Comparison of ENCODE assay signal across 14 mouse cellular contexts in the genomic region with DNA sequence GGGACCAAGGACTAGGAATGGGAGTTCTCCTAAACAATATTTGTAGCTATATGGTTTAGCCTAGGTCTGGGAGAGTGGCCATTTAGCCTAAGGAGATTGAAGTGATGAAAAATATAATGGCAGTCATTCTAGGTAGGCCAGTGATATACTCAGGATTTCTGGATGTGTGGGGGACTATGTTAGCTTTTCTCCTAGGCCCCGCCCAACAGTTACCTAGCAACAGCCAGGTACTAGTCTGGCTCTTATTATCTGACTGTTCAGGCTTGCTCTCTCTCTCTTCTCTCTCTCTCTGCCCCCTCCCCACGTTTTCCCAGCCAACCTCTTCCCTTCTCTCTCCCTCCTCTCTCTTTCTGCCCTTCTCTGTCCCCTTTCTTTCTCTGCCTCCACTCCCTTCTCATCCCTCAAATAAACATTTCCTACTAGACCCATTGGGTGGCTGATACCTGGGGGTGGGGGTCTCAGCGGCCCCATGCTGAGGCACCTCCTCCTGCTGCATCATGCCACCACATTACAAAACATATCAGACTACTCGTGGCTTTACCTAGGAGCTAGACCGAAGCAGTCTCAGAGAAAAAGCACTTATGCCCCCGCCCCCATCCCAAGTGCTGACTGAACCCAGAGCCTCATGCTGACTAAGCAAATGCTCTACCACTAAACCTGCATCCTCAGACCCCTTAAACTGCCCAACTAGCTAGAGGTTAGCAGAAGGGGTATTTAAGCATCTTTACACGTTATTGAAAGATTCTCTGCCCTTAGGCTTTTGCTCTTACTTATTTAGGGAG. TPM values are rescaled to one million over a fixed set of nuclear protein-coding genes. Genes with fewer than 3 reads are reported as not detected.
DNase-seq lines count a peak whose midpoint lies in the region; ATAC-seq and TF ChIP-seq lines count a peak whose summit lies in the region.
"Had no signal": no experiment of that assay in that cellular context is flagged by ENCODE, and none has a peak within 500 bp of the region (broad histone marks: within the 10 kb centered on the region; RNA-seq: fewer than 3 reads in every experiment).

No protein-coding gene starts in this region.

- ATAC-seq in forebrain, embryonic 16.5 days, result peak; percentile 38
- peak; percentile 53 for ATAC-seq in midbrain, embryonic 13.5 days
- no peak for ATAC-seq in CD4-positive, CD25-positive, alpha-beta regulatory T cell, adult 4 months
- ATAC-seq: liver, embryonic 12.5 days had no signal

- H3K9ac ChIP-seq in forebrain, embryonic 16.5 days (replicated peaks; ENCODE audit: low read depth, low read length), result no peak overlapping the region
- H3K9ac ChIP-seq in midbrain, embryonic 13.5 days (replicated peaks), result peak overlapping the region; percentile 41
- H3K9ac ChIP-seq: liver, embryonic 12.5 days had no signal

- no peaks in the 10 kb centered on the region for H3K27me3 ChIP-seq in cerebellum, adult 2 months (ENCODE audit: control insufficient read depth, insufficient read depth, low read length)
- no peaks in the 10 kb centered on the region for H3K27me3 ChIP-seq in forebrain, embryonic 16.5 days (replicated peaks; ENCODE audit: control insufficient read depth, insufficient read depth, low read length)
- H3K27me3 ChIP-seq in midbrain, embryonic 13.5 days, result no peaks in the 10 kb centered on the region

- no peak overlapping the region for H3K27ac ChIP-seq in cerebellum, adult 2 months (ENCODE audit: insufficient read depth, low read length)
- peak overlapping the region; percentile 94 for H3K27ac ChIP-seq in forebrain, embryonic 16.5 days (ENCODE audit: low read length)
- H3K27ac ChIP-seq in midbrain, embryonic 13.5 days, result peak overlapping the region; percentile 99
- H3K27ac ChIP-seq: heart, adult 2 months; liver, embryonic 12.5 days had no signal

- peak overlapping the region; percentile 42; the same call in 1 of the 2 replicates for H3K4me2 ChIP-seq in forebrain, embryonic 16.5 days (ENCODE audit: low read length)
- H3K4me2 ChIP-seq in midbrain, embryonic 13.5 days (replicated peaks), result peak overlapping the region; percentile 46
- H3K4me2 ChIP-seq: liver, embryonic 12.5 days had no signal

- H3K9me3 ChIP-seq in forebrain, embryonic 16.5 days (ENCODE audit: control insufficient read depth, low read length), result no peaks in the 10 kb centered on the region
- no peaks in the 10 kb centered on the region for H3K9me3 ChIP-seq in midbrain, embryonic 13.5 days
- H3K9me3 ChIP-seq: liver, embryonic 12.5 days had no signal

- no peak overlapping the region for H3K4me3 ChIP-seq in cerebellum, adult 2 months (replicated peaks; ENCODE audit: insufficient read depth, low read depth, low read length)
- no peak overlapping the region for H3K4me3 ChIP-seq in forebrain, embryonic 16.5 days (replicated peaks; ENCODE audit: low read length)
- H3K4me3 ChIP-seq in midbrain, embryonic 13.5 days (replicated peaks), result peak overlapping the region; percentile 9; the same call in 1 of the 2 replicates
- H3K4me3 ChIP-seq: heart, adult 2 months; liver, embryonic 12.5 days; myocyte had no signal

- 49% methylated on average over 7 of the region's 7 CpGs for WGBS in cerebellum, adult 2 months
- 18% methylated on average over 7 of the region's 7 CpGs for WGBS in forebrain, embryonic 16.5 days
- 11% methylated on average over 7 of the region's 7 CpGs for WGBS in midbrain, embryonic 13.5 days

- TF ChIP-seq POLR2A in cerebellum, adult 2 months (IDR thresholded peaks at IDR 0.05; ENCODE audit: borderline replicate concordance, insufficient read depth, low read length), result no peak
- no peak for TF ChIP-seq POLR2A in brain, embryonic 14.5 days (IDR thresholded peaks at IDR 0.05; ENCODE audit: borderline replicate concordance, extremely low read depth, insufficient read depth, insufficient read length, poor library complexity, severe bottlenecking)

- H3K4me1 ChIP-seq in cerebellum, adult 2 months (ENCODE audit: control insufficient read depth, insufficient read depth, low read length), result peaks cover 10% of the 10 kb centered on the region
- peaks cover 55% of the 10 kb centered on the region for H3K4me1 ChIP-seq in forebrain, embryonic 16.5 days (replicated peaks; ENCODE audit: control insufficient read depth, insufficient read depth, low read length)
- peaks cover 61% of the 10 kb centered on the region for H3K4me1 ChIP-seq in midbrain, embryonic 13.5 days (replicated peaks)

- no peak for TF ChIP-seq CTCF in cerebellum, adult 2 months (IDR thresholded peaks at IDR 0.05; ENCODE audit: borderline replicate concordance, insufficient read depth, low read depth, low read length)
- TF ChIP-seq CTCF in brain, embryonic 14.5 days (IDR thresholded peaks at IDR 0.05; ENCODE audit: borderline replicate concordance, extremely low read depth, insufficient read depth, insufficient read length), result no peak

- no peaks in the 10 kb centered on the region for H3K36me3 ChIP-seq in forebrain, embryonic 16.5 days (ENCODE audit: control insufficient read depth, insufficient read depth)
- H3K36me3 ChIP-seq in midbrain, embryonic 13.5 days, result 0 out of 2 replicates have a peak, but pooled peaks cover 4% of the 10 kb centered on the region

- peak; percentile 50 for DNase-seq in cerebellum, adult 9-11 months
- no peak for DNase-seq in cerebellum, adult 2 months
- peak; percentile 85 for DNase-seq in brain, embryonic 14.5 days (ENCODE audit: low read depth)
- no peak for DNase-seq in testis, postnatal 14 days (ENCODE audit: low spot score)
- no peak for DNase-seq in kidney, adult 18-20 months
- DNase-seq: adrenal gland, adult 2 months; heart, adult 2 months; kidney, postnatal 14 days; lung, postnatal 36 days had no signal

RNA-seq across cellular contexts. Expression of a gene that starts 1.7 kb away (rescaled TPM):
- 10.9 and 11.0 TPM in 2 replicates for polyA plus RNA-seq in cerebellum, adult 2 months (2012; rRNA removed)
- polyA plus RNA-seq in brain, embryonic 14.5 days (2012; rRNA removed), result 19.5 and 20.4 TPM in 2 replicates
- 34.1 and 35.7 TPM in 2 replicates for polyA plus RNA-seq in forebrain, embryonic 16.5 days (2015; fragmentation: Nextera tagmentation; extraction: Ambion mirVana)
- 27.6 and 30.9 TPM in 2 replicates for polyA plus RNA-seq in midbrain, embryonic 13.5 days (2015; fragmentation: Nextera tagmentation; extraction: Ambion mirVana)
- 10 to 100 TPM; 16.0 to 21.2 TPM for polyA plus RNA-seq in CD4-positive, CD25-positive, alpha-beta regulatory T cell, adult 4 months (2017; shearing (Covaris generic))

RNA-seq across cellular contexts. Expression of a gene that starts 19.2 kb away (rescaled TPM):
- 5.3 and 5.8 TPM in 2 replicates for polyA plus RNA-seq in cerebellum, adult 2 months (2012; rRNA removed)
- polyA plus RNA-seq in brain, embryonic 14.5 days (2012; rRNA removed), result 85.4 and 95.3 TPM in 2 replicates
- polyA plus RNA-seq in forebrain, embryonic 16.5 days (2015; fragmentation: Nextera tagmentation; extraction: Ambion mirVana), result 71.6 and 85.9 TPM in 2 replicates
- polyA plus RNA-seq in midbrain, embryonic 13.5 days (2015; fragmentation: Nextera tagmentation; extraction: Ambion mirVana), result 95.2 and 101 TPM in 2 replicates
- not detected for polyA plus RNA-seq in CD4-positive, CD25-positive, alpha-beta regulatory T cell, adult 4 months (2017; shearing (Covaris generic))

RNA-seq across cellular contexts. Expression of a gene that starts 53.7 kb away (rescaled TPM):
- polyA plus RNA-seq in cerebellum, adult 2 months (2012; rRNA removed), result 32.9 and 34.4 TPM in 2 replicates
- polyA plus RNA-seq in brain, embryonic 14.5 days (2012; rRNA removed), result 44.7 and 51.8 TPM in 2 replicates
- polyA plus RNA-seq in forebrain, embryonic 16.5 days (2015; fragmentation: Nextera tagmentation; extraction: Ambion mirVana), result 34.3 and 37.2 TPM in 2 replicates
- 31.7 and 32.5 TPM in 2 replicates for polyA plus RNA-seq in midbrain, embryonic 13.5 days (2015; fragmentation: Nextera tagmentation; extraction: Ambion mirVana)
- polyA plus RNA-seq in CD4-positive, CD25-positive, alpha-beta regulatory T cell, adult 4 months (2017; shearing (Covaris generic)), result 1 to 10 TPM in 1 of 2 experiments, under 1 TPM in 1; 0.93 to 1.5 TPM

Comparison
In these comparisons a context has a peak if more than half of its experiments do, and no peak if none do; other contexts are left out.
1. DNase-seq: peak in cerebellum, adult 9-11 months (single experiment) and brain, embryonic 14.5 days (single experiment); none in cerebellum, adult 2 months (0 of 2), testis, postnatal 14 days (single experiment) and kidney, adult 18-20 months (single experiment).
2. RNA of a gene that starts 19.2 kb away (polyA plus RNA-seq): 95.2 to 101 TPM in midbrain, embryonic 13.5 days, 85.4 to 95.3 TPM in brain, embryonic 14.5 days and 71.6 to 85.9 TPM in forebrain, embryonic 16.5 days; 5.3 to 5.8 TPM in cerebellum, adult 2 months and not detected in CD4-positive, CD25-positive, alpha-beta regulatory T cell, adult 4 months; every median in the first group is over 10 times any median in the second.
3. RNA of a gene that starts 53.7 kb away (polyA plus RNA-seq): 44.7 to 51.8 TPM in brain, embryonic 14.5 days, 32.9 to 34.4 TPM in cerebellum, adult 2 months, 34.3 to 37.2 TPM in forebrain, embryonic 16.5 days and 31.7 to 32.5 TPM in midbrain, embryonic 13.5 days; 0.93 to 1.5 TPM in CD4-positive, CD25-positive, alpha-beta regulatory T cell, adult 4 months; every median in the first group is over 10 times any median in the second.